Mouse (Mus musculus): ENCODE results near the gene 2010111I01Rik. TPM values are rescaled to one million over a fixed set of nuclear protein-coding genes. Genes with fewer than 3 reads are reported as not detected.

The 2010111I01Rik gene
- total RNA-seq, 2 experiments from 2014 or later, result 61.5 to 67.5 TPM

DNA sequence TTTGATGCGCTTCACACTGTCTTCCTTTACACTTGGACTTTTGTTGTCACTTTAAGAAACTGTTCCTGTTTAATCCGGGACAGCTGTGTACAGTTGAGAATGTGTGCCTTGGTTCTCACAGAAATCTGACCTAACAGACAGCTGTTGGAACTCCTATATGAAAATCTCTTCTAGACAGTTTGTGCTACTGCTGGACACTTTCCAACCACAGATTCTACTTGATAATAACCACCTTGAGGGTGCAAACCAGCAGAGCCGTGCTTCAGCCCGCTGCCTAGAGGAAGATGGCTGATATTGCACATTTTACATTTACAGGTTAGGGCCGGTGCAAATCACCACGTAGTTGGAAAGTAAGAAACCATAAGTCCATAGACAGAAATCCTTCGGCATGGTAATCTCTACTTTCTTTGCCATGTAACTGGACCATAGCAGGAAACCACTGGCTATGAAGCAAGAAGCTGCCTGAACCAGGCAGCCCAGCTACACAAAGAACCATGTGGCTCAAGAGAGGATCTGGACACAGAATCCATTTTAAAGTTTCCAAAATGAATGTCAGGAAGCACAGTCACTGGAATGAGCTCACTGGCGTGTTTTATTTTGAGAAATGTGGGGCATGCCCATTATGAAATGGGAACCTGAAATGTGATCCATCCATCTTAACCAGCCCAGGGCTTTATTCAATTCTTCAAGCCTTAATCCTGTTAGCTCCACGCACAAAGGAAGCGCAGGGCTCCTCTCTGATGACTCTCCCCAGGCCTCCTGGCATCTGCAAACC lies 148.1 kb downstream of the 2010111I01Rik start:
- DNase-seq, result no peak

DNA sequence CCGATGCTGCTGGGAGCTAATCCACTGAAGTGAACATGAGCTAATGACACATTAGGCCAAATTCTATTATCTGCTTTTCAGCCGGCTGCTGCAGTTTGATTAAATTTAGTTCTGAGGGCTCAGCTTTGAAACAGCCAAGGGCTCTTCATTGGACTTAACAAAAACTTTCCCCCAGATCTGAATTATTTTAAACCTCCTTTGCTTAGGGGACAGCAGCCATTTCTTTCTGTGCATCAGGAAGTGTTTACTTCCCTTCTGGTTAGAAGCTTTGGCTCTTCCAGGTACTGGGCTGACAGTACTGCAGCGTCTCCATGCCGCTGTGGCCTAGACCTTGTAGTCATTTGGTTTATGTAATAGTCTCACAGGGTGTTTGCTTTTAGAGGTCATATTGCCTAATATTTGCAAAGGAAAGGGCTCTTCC lies 149.2 kb downstream of the 2010111I01Rik start:
- no peak for DNase-seq

DNA sequence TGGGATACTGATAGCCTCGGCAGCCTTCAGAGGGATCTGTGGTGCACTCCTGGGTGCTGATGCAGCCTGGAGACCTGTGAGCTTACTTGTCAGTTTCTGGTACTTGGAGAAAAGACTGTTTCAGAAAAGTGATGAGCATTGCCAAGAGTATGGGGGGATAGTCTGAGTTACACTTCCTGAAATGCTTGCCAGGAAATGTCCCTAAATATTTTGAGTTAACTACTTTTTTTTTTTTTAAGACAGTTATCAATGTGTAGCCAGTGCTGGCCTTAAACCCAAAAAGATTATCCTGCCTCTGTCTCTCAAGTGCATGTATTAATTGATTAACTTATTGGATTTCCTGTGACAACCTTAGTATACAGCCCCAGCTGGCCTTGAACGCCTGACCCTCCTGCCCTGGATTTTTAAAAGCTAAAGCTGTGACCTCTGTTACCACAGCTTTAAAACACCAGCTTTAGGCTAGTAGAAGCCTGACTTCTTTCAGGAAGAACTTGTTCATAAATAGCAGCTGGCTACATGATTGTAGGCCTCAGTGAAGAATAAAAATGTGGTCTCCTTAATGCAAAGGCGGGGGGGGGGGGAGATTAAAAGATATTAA lies 150.6 kb downstream of the 2010111I01Rik start:
- no peak for DNase-seq

DNA sequence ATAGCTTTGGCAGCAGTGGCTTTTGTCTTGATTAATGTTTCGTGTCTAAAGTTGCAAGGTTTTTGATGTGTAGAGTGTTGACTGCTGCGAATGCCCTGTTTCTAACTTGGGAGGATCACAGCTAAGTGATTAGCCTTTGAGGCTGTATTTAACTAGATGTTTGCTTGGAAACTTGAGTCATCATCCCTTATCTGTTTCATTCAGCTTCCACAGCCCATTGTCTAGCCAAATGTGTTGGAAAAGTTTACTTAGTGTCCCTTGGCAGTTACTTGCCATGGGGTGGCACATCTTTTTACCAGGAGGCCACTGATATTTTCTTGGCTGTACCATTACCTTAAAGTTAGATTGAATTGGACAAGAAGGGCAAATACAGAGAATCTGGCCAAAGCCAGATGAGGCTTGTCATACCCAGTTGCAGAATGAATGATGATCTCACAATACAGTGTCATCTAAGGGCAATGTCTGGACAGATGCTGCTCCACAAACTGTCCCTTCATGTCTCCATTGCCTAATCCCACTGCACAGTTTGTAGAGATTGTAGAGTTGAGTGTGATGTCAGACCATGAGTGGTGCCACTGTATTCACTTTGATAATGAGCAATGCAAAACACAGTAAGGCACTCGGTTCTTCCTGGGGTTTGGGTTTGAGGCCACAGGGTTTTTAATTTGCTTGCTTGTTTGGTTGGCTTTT lies 152.9 kb downstream of the 2010111I01Rik start:
- no peak for DNase-seq

DNA sequence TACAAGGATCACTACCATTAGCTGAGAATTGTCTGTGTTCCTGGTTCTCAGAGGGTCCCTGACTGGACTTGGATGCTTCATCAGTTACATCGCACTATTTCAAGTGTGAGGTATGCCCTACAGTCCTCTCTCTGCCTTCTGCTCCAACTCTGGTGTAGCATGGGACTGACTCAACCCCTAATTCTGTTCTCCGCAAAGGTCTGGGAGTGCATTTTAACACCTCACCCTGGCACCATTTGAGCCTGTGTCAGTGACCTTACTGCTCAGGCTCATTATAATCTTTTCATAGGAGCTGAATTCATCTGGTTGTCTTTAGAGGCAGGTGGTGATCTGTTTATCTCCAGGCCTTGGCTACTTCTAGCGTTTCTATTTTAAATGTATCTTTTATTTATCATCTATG lies 154.0 kb downstream of the 2010111I01Rik start:
- no peak for DNase-seq

DNA sequence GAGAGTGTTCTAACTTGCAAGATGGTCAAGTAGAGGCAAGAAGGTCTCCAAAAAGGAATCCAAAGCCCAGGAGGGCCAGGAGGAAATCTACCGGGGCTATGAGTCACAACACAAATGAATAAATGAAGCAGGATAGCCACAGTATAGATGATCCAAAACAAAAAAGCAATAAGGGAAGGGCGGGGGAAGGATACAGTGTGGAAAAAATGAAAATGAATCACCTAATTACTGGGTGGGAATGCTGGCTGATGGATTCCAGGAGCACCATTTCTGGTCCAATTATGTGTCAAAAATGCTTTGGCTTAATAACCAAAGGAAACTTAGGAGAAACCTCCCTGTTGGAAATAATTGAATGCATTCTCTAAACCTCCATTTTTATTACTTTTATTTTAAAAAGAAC lies 155.6 kb downstream of the 2010111I01Rik start:
- DNase-seq, result no peak

DNA sequence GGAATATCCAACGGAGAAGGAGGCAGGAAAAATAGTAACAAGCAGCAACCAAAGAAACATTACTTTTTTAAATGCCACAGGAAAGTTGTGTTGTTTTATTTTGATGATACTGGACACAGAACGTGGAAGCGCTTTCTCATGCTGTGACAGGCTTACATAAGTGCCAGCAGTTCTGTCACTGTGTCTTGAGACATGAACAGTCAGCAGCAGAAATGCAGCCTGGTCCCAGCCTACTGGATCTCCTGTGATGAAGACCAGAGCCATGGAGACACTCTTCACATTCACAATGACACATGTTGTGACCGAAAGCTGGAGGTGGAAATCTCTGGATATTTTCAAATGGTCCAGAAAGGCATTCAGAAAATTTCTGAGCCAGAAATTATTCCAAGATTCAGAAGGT lies 157.1 kb downstream of the 2010111I01Rik start:
- DNase-seq, result no peak

DNA sequence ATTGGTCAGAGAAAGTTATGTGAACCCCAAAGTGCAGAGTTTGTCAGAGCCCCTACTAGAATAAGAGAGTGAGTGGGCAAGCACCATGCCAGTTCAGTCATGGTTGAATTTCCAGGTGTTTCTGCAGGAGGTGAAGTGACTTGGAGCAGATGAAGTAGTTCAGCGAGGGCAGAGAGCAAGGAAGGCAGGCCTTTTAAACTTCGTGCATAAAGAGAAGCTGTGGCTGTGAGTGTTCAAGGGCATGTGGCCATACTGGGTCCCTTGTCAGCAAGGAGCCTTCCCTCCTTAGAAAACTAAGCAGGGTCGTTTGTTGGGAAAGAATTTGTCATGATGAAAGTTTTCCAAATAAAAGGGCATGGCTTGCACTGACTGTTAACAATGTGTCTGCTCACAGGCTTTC lies 161.5 kb downstream of the 2010111I01Rik start:
- DNase-seq, result no peak

DNA sequence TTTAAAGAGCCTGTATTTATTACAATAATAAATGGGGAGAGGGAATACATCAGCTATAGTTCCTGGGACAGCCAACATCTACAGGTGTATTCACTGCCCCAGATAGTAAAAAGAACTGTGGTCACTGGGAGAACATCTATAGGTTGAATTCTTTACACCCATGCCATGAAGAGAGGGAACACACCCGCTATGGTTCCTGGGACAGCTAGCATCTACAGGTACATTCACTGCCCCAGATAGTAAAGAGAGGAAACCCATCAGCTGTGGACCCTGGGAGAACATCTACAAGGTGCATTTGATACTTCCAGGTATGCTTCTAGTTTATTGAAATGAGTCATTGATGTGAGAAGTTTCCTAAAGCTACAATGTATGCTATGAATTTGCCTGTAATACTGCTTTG lies 162.8 kb downstream of the 2010111I01Rik start:
- DNase-seq, result no peak

DNA sequence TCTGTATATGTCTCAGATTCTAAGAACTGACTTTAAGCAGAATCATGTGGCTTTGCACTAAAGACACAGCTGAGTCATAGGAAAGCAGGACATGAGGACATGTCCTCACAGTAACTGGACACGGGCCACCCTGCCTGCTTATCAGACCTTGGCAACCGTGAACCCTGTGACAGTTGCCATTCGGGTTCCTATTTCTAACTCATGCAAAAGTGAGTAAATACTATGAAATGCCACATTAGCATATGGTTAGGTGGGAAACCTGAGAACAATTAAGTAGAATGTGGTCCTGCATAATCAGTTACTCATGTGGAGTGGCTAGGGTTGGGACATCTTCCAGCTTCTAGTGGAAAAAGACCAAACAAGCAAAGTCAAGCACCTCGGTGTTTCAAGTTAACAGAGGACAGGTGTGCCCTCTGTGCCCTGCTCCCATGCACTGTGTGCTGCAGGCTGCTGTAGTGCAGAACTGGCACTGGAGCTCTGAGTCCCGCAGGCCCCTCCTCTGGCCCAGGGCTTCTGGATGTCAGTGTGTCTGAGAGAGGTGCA lies 170.3 kb downstream of the 2010111I01Rik start:
- DNase-seq, result no peak

DNA sequence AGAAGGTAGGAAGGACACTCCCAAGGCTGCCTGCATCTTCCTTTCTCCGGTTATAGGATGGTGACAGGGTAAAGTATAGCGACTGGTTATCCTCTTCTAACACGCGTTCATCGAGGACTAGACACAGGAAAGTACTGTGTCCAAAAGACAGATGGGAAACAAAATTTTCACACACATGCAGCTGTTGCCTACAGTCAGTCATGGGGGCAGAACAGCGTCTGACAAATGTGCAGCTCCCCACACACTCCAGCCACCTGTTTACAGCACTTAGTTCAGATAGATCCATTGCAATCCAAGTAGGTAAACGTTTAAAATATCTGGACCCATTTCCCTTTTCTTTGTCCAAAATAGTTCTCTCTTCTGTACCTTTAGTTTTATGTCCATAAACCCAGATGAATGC lies 171.3 kb downstream of the 2010111I01Rik start:
- no peak for DNase-seq

DNA sequence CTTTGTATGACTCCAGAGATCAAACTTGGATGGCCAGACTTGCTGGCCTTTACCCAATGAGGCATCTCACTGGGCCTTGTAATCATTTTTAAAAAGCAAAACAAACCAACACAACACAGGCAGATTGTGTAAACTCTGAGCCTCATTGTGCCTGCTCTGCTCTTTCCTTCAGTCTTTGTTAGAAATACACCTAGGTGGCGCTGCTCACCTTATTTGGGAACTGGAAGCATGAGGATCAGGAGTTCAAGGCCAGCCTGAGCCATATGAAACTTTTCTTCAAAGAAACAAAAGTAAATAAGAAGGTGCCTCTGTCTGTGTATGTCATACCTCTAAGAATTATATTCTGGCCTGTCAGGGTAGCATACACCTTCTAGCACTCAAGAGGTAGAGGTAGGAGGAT lies 172.1 kb downstream of the 2010111I01Rik start:
- no peak for DNase-seq

DNA sequence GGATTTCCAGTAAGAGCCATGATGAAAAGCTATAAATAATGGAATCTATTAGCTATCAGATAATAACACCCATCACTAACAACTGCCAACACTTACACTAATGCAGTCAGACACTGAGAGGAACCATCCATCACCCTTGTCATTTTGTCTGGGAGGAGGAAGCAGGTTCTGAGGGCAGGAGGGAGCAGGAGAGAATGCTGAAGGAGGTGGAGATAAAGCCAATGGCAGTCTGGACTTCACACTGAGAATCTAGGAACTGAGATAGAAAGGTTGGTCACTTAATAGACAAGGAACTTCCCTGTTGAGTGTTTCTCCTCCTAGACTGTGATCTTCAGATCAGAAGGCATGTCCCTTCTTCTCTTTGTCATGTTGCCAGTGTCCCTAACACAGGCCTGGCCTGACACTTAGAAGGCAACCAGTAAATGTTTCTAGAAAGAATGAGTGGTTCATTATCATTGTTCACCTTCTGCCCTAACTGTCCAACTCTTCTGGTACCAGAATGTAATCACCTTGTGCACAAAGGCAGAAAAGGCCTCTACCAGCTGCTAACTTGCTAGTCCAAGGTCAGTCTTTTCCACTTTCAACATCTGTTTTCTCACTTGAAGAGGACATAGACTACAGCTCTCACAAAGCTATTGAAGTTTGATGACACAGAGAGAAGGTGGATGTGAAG lies 173.8 kb downstream of the 2010111I01Rik start:
- no peak for DNase-seq

DNA sequence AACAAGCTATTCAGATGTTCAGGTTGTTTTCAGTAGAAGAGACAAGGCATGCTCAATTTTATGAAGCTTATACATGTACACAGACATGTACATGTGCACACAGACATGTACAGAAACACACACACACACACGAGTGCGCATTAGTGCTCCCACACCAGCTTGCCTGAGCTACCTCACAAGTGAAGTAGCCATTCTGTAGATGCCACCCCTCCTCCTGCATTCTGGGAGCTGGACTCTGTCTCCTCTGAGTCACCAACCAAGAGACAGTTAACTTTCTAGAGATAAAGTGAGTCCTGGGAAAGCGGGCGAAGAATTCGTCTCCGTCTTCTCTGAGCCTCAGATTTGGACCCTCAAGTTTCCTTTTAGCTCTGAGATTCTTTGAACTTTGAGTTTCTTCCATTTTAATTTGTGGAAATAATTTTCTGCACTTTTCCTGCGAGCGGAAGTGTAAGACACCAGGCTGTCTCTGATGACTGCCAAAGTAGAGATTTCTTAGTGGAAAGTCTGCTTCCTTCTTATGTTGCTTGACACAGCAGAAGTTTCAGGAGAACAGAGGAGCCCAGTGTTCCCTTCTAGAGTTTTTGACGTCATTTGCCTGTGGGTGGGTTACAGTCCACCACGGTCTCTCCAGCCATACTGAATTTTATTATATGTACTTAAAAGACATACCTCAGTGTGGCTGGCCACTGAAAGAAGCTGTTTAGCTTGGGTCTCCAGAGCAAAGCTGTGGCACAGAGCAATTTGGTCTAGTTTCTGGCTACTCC lies 175.0 kb downstream of the 2010111I01Rik start:
- no peak for DNase-seq

DNA sequence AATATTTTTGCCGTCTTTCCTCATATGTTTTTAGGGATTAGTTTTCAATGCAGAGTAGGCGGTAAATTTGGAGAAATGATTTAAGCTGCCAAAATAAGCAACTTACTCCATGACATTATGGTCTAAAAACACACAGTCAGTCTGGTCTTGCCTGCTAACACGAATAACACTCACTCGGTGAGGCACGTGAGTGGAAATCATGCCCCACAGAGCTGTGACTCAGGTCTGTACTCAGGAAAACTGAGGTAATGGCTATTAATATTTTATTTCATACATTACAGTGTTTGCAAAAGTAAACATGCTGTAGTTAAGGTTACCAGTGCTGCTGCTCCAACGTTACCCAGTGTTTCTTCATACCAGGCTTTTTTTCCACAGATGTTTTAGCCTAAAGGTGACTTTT lies 176.1 kb downstream of the 2010111I01Rik start:
- no peak for DNase-seq

DNA sequence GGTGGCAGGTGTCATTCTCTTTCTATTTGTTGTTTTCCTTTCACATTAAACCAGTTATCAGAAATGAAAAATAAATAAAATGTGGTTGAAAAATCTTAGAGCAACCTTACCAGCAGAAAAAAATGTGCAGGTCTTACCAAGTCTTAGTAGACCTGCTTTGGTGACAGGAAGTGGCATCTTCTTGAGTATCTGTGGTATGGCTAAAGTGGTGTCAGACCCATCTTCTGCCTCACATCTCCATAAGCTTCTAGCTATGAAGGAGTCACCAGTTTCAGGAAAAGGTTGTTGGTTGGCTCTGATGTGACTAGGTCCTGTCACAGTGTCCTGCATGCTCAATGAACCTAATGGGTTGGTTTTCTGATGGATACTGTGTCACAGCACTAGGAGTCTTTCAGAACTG lies 176.6 kb downstream of the 2010111I01Rik start:
- DNase-seq, result no peak

DNA sequence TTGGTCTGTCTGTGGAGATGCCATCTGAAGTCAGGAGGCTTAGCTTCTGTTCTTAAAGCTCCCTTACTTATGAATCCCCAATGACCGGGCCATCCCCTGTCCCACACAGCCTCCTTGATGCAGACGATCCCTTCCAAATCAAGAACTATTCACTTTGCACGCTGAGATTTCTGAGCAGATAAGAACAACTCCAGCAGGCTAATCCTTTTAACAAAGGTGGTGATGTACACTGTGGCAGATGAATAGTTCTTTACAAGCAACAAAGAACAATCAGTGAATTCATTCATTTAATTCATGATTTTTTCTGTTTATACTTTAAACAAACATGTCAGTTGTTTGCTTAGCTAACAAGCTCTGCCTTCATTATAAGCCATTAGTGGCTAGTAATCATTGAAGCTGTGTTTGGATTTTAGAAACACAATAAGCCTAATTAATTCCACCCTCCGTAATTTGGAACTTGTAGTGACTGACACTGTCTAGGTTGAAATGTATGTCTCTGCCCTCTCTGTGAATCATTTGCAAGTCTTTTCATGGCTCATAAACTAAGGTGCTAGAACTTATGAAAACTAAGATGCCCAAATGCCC lies 182.0 kb downstream of the 2010111I01Rik start:
- DNase-seq, result no peak

DNA sequence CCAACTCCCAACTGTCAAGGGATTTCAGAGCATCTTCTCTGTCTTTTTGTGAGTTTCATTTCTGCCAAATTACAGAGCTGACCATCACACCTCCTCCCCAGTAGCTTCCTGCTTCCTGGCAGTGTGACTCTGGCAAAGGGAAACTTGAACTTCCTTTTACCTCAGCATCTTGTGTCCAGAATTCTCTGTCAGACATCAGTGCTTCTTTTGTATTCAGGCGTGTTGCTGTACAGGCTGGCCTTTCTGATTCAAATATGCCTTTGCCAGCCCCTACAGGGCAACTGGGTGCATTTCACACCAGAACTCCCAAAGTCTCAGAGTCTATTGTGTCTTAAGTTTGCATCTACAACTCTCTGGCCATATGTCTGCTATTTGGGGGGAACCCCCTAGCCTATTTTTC lies 183.5 kb downstream of the 2010111I01Rik start:
- DNase-seq, result no peak

DNA sequence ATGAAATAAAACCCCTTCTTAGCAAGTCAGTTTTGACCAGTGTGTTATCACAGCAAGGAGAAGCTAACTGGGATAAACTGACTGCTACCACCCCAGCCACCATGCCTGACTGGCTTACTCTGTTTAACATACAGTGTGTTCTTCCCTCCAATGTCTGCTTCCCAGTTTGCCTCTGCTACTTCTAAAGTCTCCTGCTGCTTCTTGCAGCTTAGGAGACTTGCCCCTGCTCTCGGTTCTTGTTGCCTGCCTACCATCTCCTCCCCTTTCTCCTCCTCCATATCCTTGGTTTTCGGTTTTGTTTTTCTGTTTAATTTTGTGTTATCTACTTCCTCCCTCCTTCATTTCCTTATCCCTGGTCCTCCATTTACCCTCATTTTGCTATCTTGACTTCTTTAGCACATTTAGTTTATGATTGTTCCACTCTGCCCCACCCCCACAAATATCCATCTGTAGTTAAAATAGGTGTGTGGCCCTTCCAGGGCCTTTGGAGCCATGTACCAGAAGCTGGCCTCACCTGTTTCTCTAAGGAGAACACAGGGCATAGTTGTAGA lies 185.9 kb downstream of the 2010111I01Rik start:
- no peak for DNase-seq

DNA sequence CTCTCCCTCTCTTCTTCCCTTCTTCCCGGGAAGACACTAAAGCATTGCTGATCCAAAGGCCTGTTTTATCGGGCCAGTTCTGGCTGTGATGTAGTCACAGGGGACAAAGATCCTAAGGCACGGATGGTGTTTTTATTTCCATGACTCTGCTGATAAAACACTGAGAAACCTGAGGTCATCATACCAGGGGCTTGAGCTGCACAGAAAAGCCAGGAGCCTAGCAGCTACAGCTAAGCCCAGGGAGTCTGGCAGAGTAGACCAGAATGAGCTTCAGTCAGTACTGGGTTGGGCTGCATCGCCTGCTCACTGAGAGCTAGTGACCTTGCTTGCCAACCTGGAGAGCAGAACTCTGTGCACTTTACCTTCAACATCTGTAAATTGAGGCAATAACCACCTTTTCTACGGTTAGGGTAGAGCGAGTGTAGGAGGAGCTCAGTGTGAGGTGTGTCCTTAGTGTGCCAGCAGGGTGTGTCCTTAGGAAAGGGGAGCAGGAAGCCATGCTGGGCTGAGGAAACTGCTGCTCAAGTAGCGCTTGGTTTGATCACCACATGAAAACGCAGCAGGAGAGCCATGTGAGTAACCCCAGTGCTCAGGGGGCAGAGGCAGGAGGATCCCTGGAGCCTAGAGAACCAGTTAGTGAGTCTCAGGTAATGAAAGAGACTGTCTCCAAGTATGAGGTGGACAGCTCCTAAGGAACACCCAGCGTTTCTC lies 186.5 kb downstream of the 2010111I01Rik start:
- no peak for DNase-seq
